Mouse (Mus musculus) hindbrain, postnatal 0 days (tissue): ENCODE data around the gene Il1rl2. TPM values are rescaled to one million over a fixed set of nuclear protein-coding genes. Genes with fewer than 3 reads are reported as not detected.
"Not testable (repeated sequence)": the region's sequence is repeated elsewhere in the genome, so short reads cannot be mapped to it uniquely, and the experiment has no call there.

ENCODE experiments used
- ATAC-seq: fragments of 200-750 bp; cut with Nextera tagmentation; 2 replicates; pipeline ENCODE4 v1.8.0; 2017; ENCODE audit warnings: mild to moderate bottlenecking, moderate TSS enrichment, moderate library complexity
- DNase-seq: peaks from one replicate; pipeline ENCODE4 v3.0.0-alpha.2; 2015; ENCODE audit warnings: low spot score
- H3K27ac ChIP-seq: fragments of 300-500 bp; sonication (generic); 2 replicates; pipeline ENCODE4 v1.5.1; 2014; ENCODE audit warnings: mild to moderate bottlenecking
- H3K27me3 ChIP-seq: fragments of 300-500 bp; sonication (generic); 2 replicates; pipeline ENCODE4 v1.6.1; 2014; ENCODE audit warnings: low read length, mixed read lengths; ENCODE audit not compliant: insufficient read depth
- H3K36me3 ChIP-seq: fragments of 300-500 bp; sonication (generic); 2 replicates; pipeline ENCODE4 v1.6.1; 2014; ENCODE audit warnings: low read length, mixed read lengths; ENCODE audit not compliant: insufficient read depth
- H3K4me1 ChIP-seq: fragments of 300-500 bp; sonication (generic); 2 replicates; pipeline ENCODE4 v1.6.1; 2014; ENCODE audit warnings: antibody characterized with exemption, low read length, mixed read lengths; ENCODE audit not compliant: insufficient read depth
- H3K4me2 ChIP-seq: fragments of 300-500 bp; sonication (generic); 2 replicates; pipeline ENCODE4 v1.6.1; 2014; ENCODE audit warnings: low read depth, mild to moderate bottlenecking, low read length, moderate library complexity, mixed read lengths
- H3K4me3 ChIP-seq: fragments of 300-500 bp; sonication (generic); 2 replicates; pipeline ENCODE4 v1.5.1; 2014; ENCODE audit warnings: low read length
- H3K9ac ChIP-seq: fragments of 300-500 bp; sonication (generic); replicated peaks from 2 replicates; pipeline ENCODE4 v1.6.1; 2014; ENCODE audit warnings: mild to moderate bottlenecking, low read length, moderate library complexity, mixed read lengths
- H3K9me3 ChIP-seq: fragments of 300-500 bp; sonication (generic); 2 replicates; pipeline ENCODE4 v1.6.1; 2016; ENCODE audit warnings: low read length, mixed read lengths
- CTCF ChIP-seq: IDR thresholded peaks from 2 replicates; pipeline ENCODE4 v1.5.1; 2016; ENCODE audit warnings: antibody characterized with exemption, control low read depth, low read depth
- WGBS: fragments of 180-500 bp; shearing (Covaris S2); extraction: QIAGEN DNeasy Blood & Tissue Kit; methylation state at CpG from one replicate; pipeline ENCODE4 v1.1.7; 2014; 5-methylcytosine and 5-hydroxymethylcytosine counted together
- polyA plus RNA-seq: library from polyadenylated mRNA; unstranded; fragments of >200 nt; fragmentation: Nextera tagmentation; extraction: Ambion mirVana; gene quantifications from 2 replicates; pipeline ENCODE4 v1.2.1, GENCODE M21; 2015
- total RNA-seq: library from RNA; depleted of rRNA; stranded (reverse); fragments of >200 nt; gene quantifications from 2 replicates; pipeline ENCODE4 v1.2.3, GENCODE M21; 2014

Il1rl2 gene
- total and polyA plus RNA-seq, 2 experiments from 2014 or later: 0.42 to 0.76 TPM

- Histone ChIP-seq H3K27ac (no peak overlapping the region), H3K9me3 (no peaks in the 10 kb centered on the region), H3K4me2 (no peak overlapping the region), H3K36me3 (no peaks in the 10 kb centered on the region), H3K4me3 (no peak overlapping the region), H3K27me3 (no peaks in the 10 kb centered on the region), H3K9ac (no peak overlapping the region), H3K4me1 (no peaks in the 10 kb centered on the region)
- DNase-seq (no peak), ATAC-seq (no peak)
- TF ChIP-seq CTCF: no peak
- 79% methylated on average over 5 of the region's 5 CpGs for WGBS
Observed at GRCm38 (mm10) chr1:40283995-40284394, 40.4 kb upstream of the Il1rl2 start.

DNA sequence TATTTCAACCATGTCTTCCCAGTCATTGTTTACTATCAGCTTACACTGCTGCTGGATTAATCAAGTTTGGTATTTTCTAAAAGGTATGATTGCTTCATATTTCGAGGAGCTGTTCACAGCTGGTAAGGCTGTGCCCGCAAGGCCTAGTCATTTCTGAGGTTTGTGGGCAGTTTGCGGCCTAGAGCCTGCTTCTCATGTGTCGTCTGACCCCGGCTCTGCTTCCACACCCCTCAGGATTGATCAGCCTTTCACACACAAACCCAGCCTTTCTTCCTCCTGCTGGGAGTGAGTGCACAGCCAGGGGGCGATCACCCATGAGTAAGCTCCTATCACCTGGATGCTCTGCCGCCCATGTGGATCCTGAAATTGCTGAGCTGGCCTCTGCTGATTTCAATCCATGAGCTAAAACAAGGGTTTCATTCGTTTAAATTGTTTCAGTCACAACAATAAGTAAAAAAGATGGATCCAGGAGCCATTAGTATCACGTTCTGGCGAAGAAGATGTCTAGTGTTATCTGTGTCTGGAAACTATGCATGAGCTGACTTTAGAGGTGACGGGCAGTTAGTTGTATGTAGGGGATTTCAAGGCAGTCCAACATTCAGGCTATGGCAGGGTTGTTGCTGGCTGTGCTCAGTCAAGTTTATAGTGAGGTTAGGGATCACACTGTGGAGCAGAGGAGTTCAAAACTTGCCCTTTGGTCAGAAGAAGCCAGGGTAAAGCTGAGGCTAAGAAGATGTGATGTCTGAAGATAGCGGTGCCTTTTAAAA, 33.7 kb upstream of the Il1rl2 start:
- ATAC-seq (no peak), DNase-seq (no peak)
- no peaks in the 10 kb centered on the region for H3K9me3 ChIP-seq
- H3K4me2 ChIP-seq: no peak overlapping the region
- H3K4me3 ChIP-seq: no peak overlapping the region
- H3K36me3 ChIP-seq: no peaks in the 10 kb centered on the region
- H3K9ac ChIP-seq: no peak overlapping the region
- no peaks in the 10 kb centered on the region for H3K27me3 ChIP-seq
- no peaks in the 10 kb centered on the region for H3K4me1 ChIP-seq
- no peak for TF ChIP-seq CTCF
- 79% methylated on average over 12 of the region's 12 CpGs for WGBS
- H3K27ac ChIP-seq: no peak overlapping the region

DNA sequence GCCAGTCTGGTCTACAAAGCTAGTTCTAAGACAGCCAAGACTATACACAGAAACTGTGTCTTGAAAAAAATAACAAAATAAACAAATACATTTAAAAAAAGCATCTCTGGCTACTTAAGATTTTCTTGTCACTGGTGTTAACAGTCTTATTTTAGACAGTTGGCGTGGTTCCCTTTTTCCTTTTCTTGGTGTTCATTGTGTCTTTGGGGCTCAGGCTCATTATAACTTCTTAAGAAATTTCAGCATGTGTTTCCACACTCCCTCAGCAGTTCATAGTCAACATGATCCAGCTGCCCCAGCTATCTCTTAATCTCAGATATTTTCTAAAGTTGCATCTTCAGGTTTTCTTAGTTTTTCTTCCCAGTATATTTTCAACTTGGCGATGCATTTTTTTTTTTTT, 32.2 kb upstream of the Il1rl2 start:
- H3K27ac ChIP-seq: no peak overlapping the region
- no peak for DNase-seq
- WGBS: 95% methylated on average over 2 of the region's 2 CpGs

DNA sequence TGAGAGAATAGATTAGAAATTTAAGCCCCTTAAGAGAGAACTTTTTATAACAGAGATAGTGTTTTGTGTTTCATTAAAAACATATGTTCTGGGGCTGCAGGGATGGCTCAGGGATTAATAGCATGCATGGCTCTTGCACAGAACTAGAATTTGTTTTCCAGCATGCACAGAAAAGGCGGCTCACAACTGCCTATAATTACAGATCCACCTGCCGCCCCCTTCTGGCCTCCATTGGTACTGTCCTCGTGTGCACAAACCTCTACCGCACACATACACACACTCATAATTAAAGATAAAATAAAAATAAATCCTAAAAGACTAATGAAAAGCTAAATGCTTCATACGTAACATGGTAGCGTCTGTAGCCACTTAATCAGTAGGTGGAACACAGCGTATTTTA, 30.5 kb upstream of the Il1rl2 start:
- H3K9me3 ChIP-seq: no peaks in the 10 kb centered on the region
- no peaks in the 10 kb centered on the region for H3K27me3 ChIP-seq
- H3K9ac ChIP-seq: no peak overlapping the region
- H3K4me3 ChIP-seq: no peak overlapping the region
- no peaks in the 10 kb centered on the region for H3K36me3 ChIP-seq
- ATAC-seq (no peak), DNase-seq (no peak)
- no peak overlapping the region for H3K27ac ChIP-seq
- WGBS: 94% methylated on average over 7 of the region's 7 CpGs
- TF ChIP-seq CTCF: peak; percentile 31
- no peaks in the 10 kb centered on the region for H3K4me1 ChIP-seq
- H3K4me2 ChIP-seq: no peak overlapping the region

More for the DNA sequence above, 32.2 kb upstream of the Il1rl2 start:
- no peak overlapping the region for H3K9ac ChIP-seq
- H3K4me3 ChIP-seq: no peak overlapping the region
- no peaks in the 10 kb centered on the region for H3K4me1 ChIP-seq
- H3K9me3 ChIP-seq: no peaks in the 10 kb centered on the region
- H3K4me2 ChIP-seq: no peak overlapping the region
- no peak for TF ChIP-seq CTCF
- no peaks in the 10 kb centered on the region for H3K36me3 ChIP-seq
- no peak for ATAC-seq
- no peaks in the 10 kb centered on the region for H3K27me3 ChIP-seq

GRCm38 (mm10) chr1:40294824-40295223, 29.6 kb upstream of the Il1rl2 start:
- Histone ChIP-seq H3K27ac (no peak overlapping the region), H3K4me3 (no peak overlapping the region), H3K27me3 (no peaks in the 10 kb centered on the region), H3K36me3 (no peaks in the 10 kb centered on the region), H3K9ac (no peak overlapping the region), H3K9me3 (no peaks in the 10 kb centered on the region), H3K4me2 (no peak overlapping the region), H3K4me1 (no peaks in the 10 kb centered on the region)
- ATAC-seq (no peak), DNase-seq (no peak)
- no peak for TF ChIP-seq CTCF
- WGBS: 92% methylated on average over 9 of the region's 9 CpGs

DNA sequence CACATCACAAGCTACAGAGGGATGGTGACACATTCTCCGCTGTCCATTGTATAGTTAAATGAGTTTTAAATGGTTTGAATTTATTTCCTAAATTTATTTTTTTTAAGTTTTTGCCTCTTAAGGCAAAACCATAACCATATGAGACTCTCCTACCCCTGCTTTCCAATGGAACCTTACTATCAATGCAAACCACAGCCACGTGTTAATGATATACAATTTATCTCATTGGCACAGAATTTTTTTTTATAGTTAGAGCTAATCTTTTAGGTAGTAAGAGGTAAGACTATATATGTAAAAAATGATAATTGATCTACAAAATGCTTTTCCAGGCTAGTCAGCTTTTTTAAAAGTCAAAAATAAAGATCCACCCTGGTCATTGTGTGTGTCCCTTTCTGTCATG, 26.4 kb upstream of the Il1rl2 start:
- DNase-seq: no peak
- ATAC-seq: no peak
- Histone ChIP-seq H3K27me3 (no peaks in the 10 kb centered on the region), H3K9ac (no peak overlapping the region), H3K4me2 (no peak overlapping the region), H3K36me3 (no peaks in the 10 kb centered on the region), H3K27ac (no peak overlapping the region), H3K9me3 (no peaks in the 10 kb centered on the region), H3K4me3 (no peak overlapping the region), H3K4me1 (no peaks in the 10 kb centered on the region)
- TF ChIP-seq CTCF: no peak
- 88% methylated on average over 2 of the region's 2 CpGs for WGBS

DNA sequence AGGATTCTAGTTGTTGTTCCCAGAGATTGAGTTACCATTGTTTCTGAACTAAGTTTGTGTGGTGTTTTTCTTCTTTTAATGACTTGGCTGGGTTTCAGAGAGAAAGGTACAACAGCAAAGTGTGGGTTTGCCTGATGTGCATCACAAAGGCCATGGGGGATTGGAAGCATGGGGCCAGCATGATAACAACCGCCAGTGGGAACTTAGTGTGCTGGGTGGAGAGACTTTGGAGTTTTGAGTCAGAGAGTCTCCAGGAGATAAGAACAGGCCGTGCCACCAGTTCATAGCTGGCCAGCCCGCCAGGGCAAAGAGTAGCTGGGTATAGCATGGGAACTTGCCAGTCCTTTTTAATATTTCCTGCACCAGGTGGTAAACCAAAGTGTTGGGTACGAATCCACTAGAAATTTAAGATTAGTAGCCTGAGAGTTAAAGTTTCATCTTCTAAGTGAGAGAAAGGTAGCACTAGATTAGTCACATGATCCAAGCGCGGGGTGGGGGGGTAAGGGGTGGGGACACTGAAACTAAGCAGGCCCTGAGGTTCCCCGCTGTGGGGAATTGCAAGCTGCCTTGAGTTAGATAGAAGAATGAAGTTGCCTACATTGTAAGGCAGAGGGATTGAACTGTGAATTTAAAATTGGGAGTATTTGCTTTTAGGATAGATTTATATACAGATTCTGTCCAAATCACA, 21.1 kb upstream of the Il1rl2 start:
- Histone ChIP-seq H3K27ac (no peak overlapping the region), H3K4me1 (no peaks in the 10 kb centered on the region), H3K4me2 (no peak overlapping the region), H3K9me3 (no peaks in the 10 kb centered on the region), H3K9ac (no peak overlapping the region), H3K4me3 (no peak overlapping the region), H3K27me3 (no peaks in the 10 kb centered on the region), H3K36me3 (no peaks in the 10 kb centered on the region)
- 60% methylated on average over 7 of the region's 7 CpGs for WGBS
- ATAC-seq: no peak
- TF ChIP-seq CTCF: no peak
- no peak for DNase-seq

GRCm38 (mm10) chr1:40304321-40304720, 20.1 kb upstream of the Il1rl2 start:
- H3K9ac ChIP-seq, ATAC-seq, H3K4me1 ChIP-seq, DNase-seq, H3K27ac ChIP-seq, H3K27me3 ChIP-seq, H3K9me3 ChIP-seq, H3K36me3 ChIP-seq, H3K4me2 ChIP-seq, H3K4me3 ChIP-seq: not testable (repeated sequence)
- WGBS: 68% methylated on average over 4 of the region's 4 CpGs
